Mouse (Mus musculus) mouse embryonic stem cell (cell line): ENCODE results near the gene Pi4k2b.
"Not testable (repeated sequence)": the region's sequence is repeated elsewhere in the genome, so short reads cannot be mapped to it uniquely, and the experiment has no call there.

Experiments used
- in situ Hi-C, 2 experiments: fragments of 300-500 bp; cut with MboI; formaldehyde crosslinking; loops; 1 replicate in 1 of 2; 3 replicates in 1 of 2; pipeline ENCODE4 v1.14.3; 2019 to 2020; ENCODE audit warnings: low sequenced_read_pairs in 2 of 2, low pct_unique_long_range_greater_than_20kb in 1 of 2, mixed read lengths in 1 of 2; ENCODE audit not compliant: unreplicated experiment in 1 of 2

Pi4k2b gene

DNA sequence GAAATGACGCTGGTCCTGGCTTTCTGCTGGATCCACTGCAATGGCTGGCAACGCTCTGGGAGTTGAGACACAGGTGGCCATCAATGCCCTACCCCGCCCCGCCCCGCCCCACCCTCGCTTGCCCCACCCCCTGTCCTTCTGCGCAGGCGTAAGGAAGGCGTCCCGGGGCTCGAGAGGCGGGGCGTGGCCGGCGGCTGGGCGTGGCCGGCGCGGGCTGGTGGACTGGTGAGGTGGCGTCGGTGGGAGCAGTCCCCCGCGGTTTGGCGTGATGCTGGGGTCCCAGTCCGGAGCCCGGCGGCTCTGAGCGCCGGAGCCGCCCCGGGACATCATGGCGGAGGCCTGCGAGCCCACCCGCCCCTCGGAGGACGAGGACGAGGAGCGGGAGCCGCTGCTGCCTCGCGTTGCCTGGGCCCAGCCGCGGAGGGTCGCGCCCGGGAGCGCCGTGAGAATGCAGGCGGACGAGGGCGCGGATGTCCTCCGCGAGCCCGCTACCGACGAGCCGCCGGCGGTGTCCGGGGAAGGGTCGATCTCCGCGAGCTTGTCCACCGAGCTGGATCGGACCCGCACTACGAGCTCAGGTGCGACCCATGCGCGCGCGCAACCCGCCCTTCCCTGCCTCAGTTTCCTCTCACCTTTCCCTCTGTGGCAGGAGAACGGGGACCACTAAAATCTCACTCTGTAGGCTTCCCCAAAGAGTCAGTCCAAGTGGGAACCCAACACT is at the start of gene Pi4k2b:
TSS of gene Pi4k2b (plus strand) at position 184 of the 721 bp plus-strand sequence.
- in situ Hi-C loops, result no loop called here

GRCm38 (mm10) chr5:52697291-52697690 is 44.1 kb upstream of the Pi4k2b start:
- in situ Hi-C loops, result no loop called here

- in situ Hi-C loops, result not testable (repeated sequence)
Measured at GRCm38 (mm10) chr5:52697882-52698440, 43.4 kb upstream of the Pi4k2b start.

GRCm38 (mm10) chr5:52704562-52704961 is 36.8 kb upstream of the Pi4k2b start:
- in situ Hi-C loops, result no loop called here

DNA sequence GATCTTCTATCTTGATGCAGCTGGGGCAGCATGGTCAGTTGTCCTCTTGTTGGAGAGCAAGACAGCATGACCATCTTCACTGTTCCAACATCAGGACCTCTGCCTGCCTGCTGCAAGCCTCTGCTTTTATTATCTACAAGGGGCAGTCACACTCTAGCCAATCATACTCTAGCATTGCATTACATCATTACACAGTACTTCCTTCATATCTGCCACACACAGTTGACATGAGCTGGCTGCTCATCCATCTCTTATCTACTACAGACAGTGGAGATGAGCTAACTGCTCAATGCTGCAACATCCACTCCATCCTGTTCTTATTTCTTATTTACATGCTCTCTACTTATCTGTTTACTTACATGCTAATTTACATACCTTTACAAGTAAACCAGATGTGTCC is 28.7 kb upstream of the Pi4k2b start:
- in situ Hi-C loops, result no loop called here

- in situ Hi-C loops, result no loop called here
Measured at GRCm38 (mm10) chr5:52716742-52717448, 24.5 kb upstream of the Pi4k2b start.

GRCm38 (mm10) chr5:52721003-52721402 is 20.4 kb upstream of the Pi4k2b start:
- in situ Hi-C loops, result no loop called here

DNA sequence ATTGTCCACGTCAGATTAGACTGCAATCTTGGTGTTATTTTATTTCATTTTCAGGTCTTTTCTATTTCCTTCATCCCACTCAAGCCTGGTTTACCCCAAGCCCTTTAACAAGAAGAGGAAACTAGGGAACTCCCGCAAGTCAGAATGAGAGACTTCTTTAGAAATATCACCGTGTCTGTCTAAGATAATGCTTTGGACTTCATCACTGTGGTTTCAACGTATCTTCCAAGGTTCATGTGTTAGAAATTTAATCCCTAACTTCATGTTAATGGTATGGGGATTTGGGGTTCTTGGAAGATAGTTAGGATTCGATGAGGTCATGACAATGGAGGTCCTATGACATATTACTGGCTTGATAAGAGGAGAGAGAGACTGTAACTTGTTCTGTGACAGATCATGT is 13.6 kb upstream of the Pi4k2b start:
- in situ Hi-C loops, result no loop called here

GRCm38 (mm10) chr5:52732811-52733210 is 8.6 kb upstream of the Pi4k2b start:
- in situ Hi-C loops, result no loop called here

DNA sequence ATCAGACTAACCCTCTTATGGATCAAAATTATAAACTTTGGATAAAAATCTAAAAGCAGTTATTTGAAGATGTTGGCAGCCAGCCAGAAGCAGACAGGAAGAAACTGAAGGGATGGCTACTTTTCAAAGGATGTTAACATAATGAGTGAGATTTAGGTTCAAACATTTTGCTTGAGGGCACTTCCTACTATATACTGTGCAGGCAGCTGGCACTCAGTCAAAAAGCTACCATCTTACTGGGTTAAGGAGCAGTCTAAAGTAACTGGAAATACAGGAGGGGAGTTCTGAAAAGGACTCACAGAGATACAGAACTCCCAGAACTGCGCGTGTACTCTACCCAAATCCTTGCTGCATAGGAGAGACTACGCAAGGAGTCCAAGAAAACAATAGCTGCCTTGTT is 5.3 kb upstream of the Pi4k2b start:
- in situ Hi-C loops, result no loop called here

DNA sequence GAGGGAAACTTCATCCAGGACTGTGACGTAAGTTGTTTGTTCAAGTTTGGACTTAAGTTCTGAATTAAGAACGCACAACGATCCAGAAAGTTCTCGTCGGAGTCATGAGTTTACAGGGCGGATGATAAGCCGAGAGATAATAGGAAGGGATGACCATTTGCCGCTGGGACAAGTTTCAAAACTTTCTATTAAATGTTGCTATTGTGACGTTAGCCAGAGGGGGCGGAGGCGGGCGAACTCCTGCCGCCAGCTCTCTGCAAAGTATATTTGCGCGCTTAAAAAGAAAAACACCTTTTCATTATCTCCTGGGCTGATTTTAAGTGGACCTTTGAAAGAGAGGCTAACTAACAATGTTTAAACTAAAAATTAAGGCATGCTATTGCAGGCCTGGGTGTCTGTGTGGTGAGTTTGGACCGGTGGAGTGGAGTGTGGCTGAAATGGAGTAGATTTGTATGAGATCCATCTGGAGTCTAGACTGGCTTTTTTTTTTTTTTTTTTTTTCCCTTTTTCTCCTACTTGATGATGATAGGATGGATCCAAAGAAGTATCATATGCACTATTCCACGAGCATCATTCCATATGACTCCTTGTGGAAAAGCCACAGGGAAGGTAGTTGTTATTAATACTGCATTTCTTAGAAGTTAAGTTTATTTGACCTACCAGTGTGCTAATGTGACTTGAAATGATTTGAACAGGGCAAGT is 889 bp downstream of the Pi4k2b start:
- in situ Hi-C loops, result no loop called here

GRCm38 (mm10) chr5:52743231-52743630 is 1.9 kb downstream of the Pi4k2b start:
- in situ Hi-C loops, result no loop called here

- in situ Hi-C loops, result no loop called here
Measured at GRCm38 (mm10) chr5:52746920-52747319, 5.5 kb downstream of the Pi4k2b start.

DNA sequence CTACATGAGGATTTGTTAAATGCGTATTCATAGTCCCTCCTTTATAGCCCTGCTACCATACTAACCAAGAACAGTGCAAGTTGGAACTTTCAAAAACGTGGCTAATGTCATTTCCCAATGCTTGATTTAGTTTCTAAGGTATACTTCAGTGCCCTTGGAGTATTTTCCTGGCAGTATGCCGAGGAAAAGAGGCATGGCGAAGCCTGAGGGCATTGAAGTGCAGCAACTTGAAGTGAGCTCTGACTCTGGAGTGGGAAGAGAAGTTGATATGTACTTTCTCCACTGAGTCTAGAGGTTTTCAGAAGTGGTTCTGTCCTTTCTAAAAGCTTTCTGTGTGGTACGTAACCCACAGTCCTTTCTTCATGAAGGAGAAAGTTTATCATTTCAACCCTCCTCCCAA is 7.4 kb downstream of the Pi4k2b start:
- in situ Hi-C loops, result no loop called here

- in situ Hi-C loops, result no loop called here
Measured at GRCm38 (mm10) chr5:52753146-52753545, 11.8 kb downstream of the Pi4k2b start.

DNA sequence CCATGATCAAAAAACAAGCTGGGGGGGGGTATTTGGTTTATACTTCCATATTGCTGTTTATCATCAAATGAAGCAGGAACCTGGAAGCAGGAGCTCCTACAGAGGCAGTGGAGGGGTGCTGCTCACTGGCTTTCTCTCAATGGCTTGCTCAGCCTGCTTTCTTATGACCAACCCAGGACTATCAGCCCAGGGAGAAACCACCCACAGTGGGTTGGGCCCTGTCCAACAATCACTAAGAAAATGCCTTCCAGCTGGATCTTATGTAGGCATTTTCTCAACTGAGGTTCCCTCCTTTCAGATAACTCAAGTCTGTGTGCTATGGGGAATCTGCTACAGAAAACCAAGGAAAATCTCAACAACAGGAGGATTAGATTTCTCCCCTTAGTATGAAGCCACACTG is 12.8 kb downstream of the Pi4k2b start:
- in situ Hi-C loops, result no loop called here

GRCm38 (mm10) chr5:52755337-52755736 is 14.0 kb downstream of the Pi4k2b start:
- in situ Hi-C loops, result no loop called here

GRCm38 (mm10) chr5:52755989-52756388 is 14.6 kb downstream of the Pi4k2b start:
- in situ Hi-C loops, result no loop called here

GRCm38 (mm10) chr5:52762586-52762985 is 21.2 kb downstream of the Pi4k2b start:
- in situ Hi-C loops, result no loop called here
